Mouse (Mus musculus): ENCODE data around the gene Kbtbd8.

DNA sequence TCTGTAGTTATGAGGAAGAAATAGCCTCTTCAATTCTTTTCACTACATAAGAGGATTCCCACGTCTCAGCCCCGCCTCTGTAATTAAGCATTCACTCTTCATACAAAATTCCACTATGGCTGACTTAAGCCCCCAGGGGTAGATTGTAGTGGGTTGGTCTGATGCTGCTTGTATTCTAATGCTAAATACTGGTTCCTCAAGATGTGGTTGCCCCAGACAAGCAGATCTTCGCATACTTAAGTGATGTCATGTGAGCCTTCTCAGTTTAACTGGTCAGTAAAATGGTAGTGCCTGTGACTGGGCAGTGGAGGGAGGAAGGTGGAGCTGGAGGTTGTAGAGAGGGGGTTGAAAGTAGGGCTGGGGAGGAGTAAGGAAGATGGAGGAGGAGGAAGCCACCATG is 13.3 kb upstream of the Kbtbd8 start:
- no peak for TF ChIP-seq EP300 (IDR thresholded peaks at IDR 0.05; ENCODE audit: low read depth)
- TF ChIP-seq CTCF (IDR thresholded peaks at IDR 0.05; ENCODE audit: low read depth), result no peak
